Mouse (Mus musculus) brain, adult 2 months (tissue): ENCODE data around the gene Fezf1.

Experiments used
- DNase-seq: peaks from one replicate; pipeline ENCODE4 v3.0.0; 2011; ENCODE audit warnings: low read depth, low spot score

Fezf1 gene

GRCm38 (mm10) chr6:23248313-23249052 lies at the start of gene Fezf1:
Gene Fezf1 (minus strand): TSS chr6:23248362.
- DNase-seq = no peak

GRCm38 (mm10) chr6:23294685-23295084 lies 46.5 kb upstream of the Fezf1 start:
- DNase-seq = peak; percentile 13

- no peak for DNase-seq
Measured at GRCm38 (mm10) chr6:23288752-23289151, 40.6 kb upstream of the Fezf1 start.

- no peak for DNase-seq
Measured at GRCm38 (mm10) chr6:23281514-23281820, 33.3 kb upstream of the Fezf1 start.

- no peak for DNase-seq
Measured at GRCm38 (mm10) chr6:23280811-23281513, 32.8 kb upstream of the Fezf1 start.

GRCm38 (mm10) chr6:23273483-23273882 lies 25.3 kb upstream of the Fezf1 start:
- no peak for DNase-seq

GRCm38 (mm10) chr6:23272979-23273378 lies 24.8 kb upstream of the Fezf1 start:
- no peak for DNase-seq

- DNase-seq = no peak
Measured at GRCm38 (mm10) chr6:23272542-23272941, 24.4 kb upstream of the Fezf1 start.

- DNase-seq = no peak
Measured at GRCm38 (mm10) chr6:23260738-23261050, 12.5 kb upstream of the Fezf1 start.

- no peak for DNase-seq
Measured at GRCm38 (mm10) chr6:23260016-23260737, 12.0 kb upstream of the Fezf1 start.

GRCm38 (mm10) chr6:23257981-23258380 lies 9.8 kb upstream of the Fezf1 start:
- no peak for DNase-seq

GRCm38 (mm10) chr6:23255161-23255560 lies 7.0 kb upstream of the Fezf1 start:
- DNase-seq = no peak

- no peak for DNase-seq
Measured at GRCm38 (mm10) chr6:23254644-23255043, 6.5 kb upstream of the Fezf1 start.

- DNase-seq = no peak
Measured at GRCm38 (mm10) chr6:23253353-23254311, 5.5 kb upstream of the Fezf1 start.

GRCm38 (mm10) chr6:23252196-23253135 lies 4.3 kb upstream of the Fezf1 start:
- no peak for DNase-seq

GRCm38 (mm10) chr6:23251431-23251830 lies 3.3 kb upstream of the Fezf1 start:
- no peak for DNase-seq

GRCm38 (mm10) chr6:23250288-23250955 lies 2.3 kb upstream of the Fezf1 start:
- no peak for DNase-seq

- DNase-seq = no peak
Measured at GRCm38 (mm10) chr6:23249616-23250287, 1.6 kb upstream of the Fezf1 start.

GRCm38 (mm10) chr6:23249053-23249401 lies 865 bp upstream of the Fezf1 start:
- DNase-seq = no peak
